9 mouse cellular contexts compared by ENCODE assay signal in genomic region chr3:41348795-41349194, GRCm38 (mm10).
DNase-seq lines count a peak whose midpoint lies in the region; ATAC-seq lines count a peak whose summit lies in the region.
"Had no signal": no experiment of that assay in that cellular context is flagged by ENCODE, and none has a peak within 500 bp of the region (broad histone marks: within the 10 kb centered on the region; RNA-seq: fewer than 3 reads in every experiment).

No protein-coding gene starts in this region.

- no peak for ATAC-seq in embryonic facial prominence, embryonic 11.5 days (replicated peaks; ENCODE audit: insufficient number of reproducible peaks, low FRiP score, low TSS enrichment, low read depth)

- H3K9me3 ChIP-seq in embryonic facial prominence, embryonic 11.5 days (replicated peaks; ENCODE audit: control insufficient read depth, low read length): no peaks in the 10 kb centered on the region
- H3K9me3 ChIP-seq: embryonic facial prominence, embryonic 13.5 days had no signal

- intact Hi-C loops in heart, postnatal 25 days (cut with DNase I): loop anchor here (5.0 to 10.0 kb wide), 3 partner anchors 114 to 244 kb away; no protein-coding TSS in a partner anchor

- H3K4me2 ChIP-seq in embryonic facial prominence, embryonic 11.5 days (ENCODE audit: low read depth, low read length): no peak overlapping the region
- H3K4me2 ChIP-seq: embryonic facial prominence, embryonic 13.5 days had no signal

- H3K4me1 ChIP-seq in embryonic facial prominence, embryonic 11.5 days (ENCODE audit: control insufficient read depth, insufficient read depth, low read length): no peaks in the 10 kb centered on the region
- H3K4me1 ChIP-seq: embryonic facial prominence, embryonic 13.5 days had no signal

- H3K27ac ChIP-seq in embryonic facial prominence, embryonic 11.5 days (replicated peaks; ENCODE audit: low read depth, low read length): no peak overlapping the region
- H3K27ac ChIP-seq: embryonic facial prominence, embryonic 13.5 days had no signal

- no peaks in the 10 kb centered on the region for H3K36me3 ChIP-seq in embryonic facial prominence, embryonic 11.5 days (replicated peaks; ENCODE audit: control insufficient read depth, insufficient read depth, low read depth, low read length)
- H3K36me3 ChIP-seq: embryonic facial prominence, embryonic 13.5 days had no signal

- H3K27me3 ChIP-seq in embryonic facial prominence, embryonic 11.5 days (ENCODE audit: control insufficient read depth, insufficient read depth, low read length): no peaks in the 10 kb centered on the region
- H3K27me3 ChIP-seq: embryonic facial prominence, embryonic 13.5 days had no signal

- no peak overlapping the region for H3K9ac ChIP-seq in embryonic facial prominence, embryonic 11.5 days (replicated peaks; ENCODE audit: low read length)
- H3K9ac ChIP-seq: embryonic facial prominence, embryonic 13.5 days had no signal

- WGBS in embryonic facial prominence, embryonic 11.5 days: 65% methylated on average over 1 of the region's 1 CpGs

- no peak overlapping the region for H3K4me3 ChIP-seq in embryonic facial prominence, embryonic 11.5 days (ENCODE audit: low read depth, low read length)
- H3K4me3 ChIP-seq: embryonic facial prominence, embryonic 13.5 days had no signal

- DNase-seq in heart, adult 8-10 months (ENCODE audit: low spot score): peak; percentile 66
- no peak for DNase-seq in heart, postnatal 25 days (ENCODE audit: low spot score)
- peak; percentile 75 to 79 for DNase-seq in B cell, adult 2 months
- DNase-seq in ZHBTc4 (ENCODE audit: low read depth, low spot score): peak; percentile 68
- peak; percentile 42 for DNase-seq in embryonic facial prominence, embryonic 11.5 days (ENCODE audit: low spot score)
- peak; percentile 10 for DNase-seq in layer of hippocampus, adult 9-11 months
- DNase-seq in retina, postnatal 1 day: peak; percentile 67
- no peak for DNase-seq in urinary bladder, postnatal 10 days (ENCODE audit: low spot score)

Comparison
In these comparisons a context has a peak if more than half of its experiments do, and no peak if none do; other contexts are left out.
1. DNase-seq: peak in heart, adult 8-10 months (single experiment), B cell, adult 2 months (2 of 2), ZHBTc4 (single experiment), embryonic facial prominence, embryonic 11.5 days (single experiment), layer of hippocampus, adult 9-11 months (single experiment) and retina, postnatal 1 day (single experiment); none in heart, postnatal 25 days (single experiment) and urinary bladder, postnatal 10 days (single experiment).